Mouse (Mus musculus) left cerebral cortex, adult 18-20 months (tissue): ENCODE measurements around the gene Vdac1. TPM values are rescaled to one million over a fixed set of nuclear protein-coding genes. Genes with fewer than 3 reads are reported as not detected.

Source experiments
- DNase-seq, 2 experiments: peaks; one replicate each; pipeline ENCODE4 v3.0.0; 2021 to 2022; ENCODE audit warnings: low spot score in 2 of 2, mixed read lengths in 1 of 2
- long read RNA-seq, 2 experiments: library from polyadenylated mRNA; stranded (forward); transcript quantifications; one replicate each; pipeline ENCODE4 v2.0.0; 2021
- total RNA-seq, 2 experiments: library from RNA; stranded (reverse); gene quantifications; 2 replicates each; pipeline ENCODE4 v1.2.3; 2021

Gene Vdac1
- 100 to 1,000 TPM; 560 to 576 TPM for total RNA-seq
- long read RNA-seq, experiment 1, transcript Vdac1-202 (9 exons, 2,022 nt), result major isoform, 154 of 203 reads
- long read RNA-seq, experiment 1, partial matches to known transcripts, result 21 of 203 reads
- long read RNA-seq, experiment 1, other reads (novel, unspliced or antisense), result 25 of 203 reads
- long read RNA-seq, experiment 2, transcript Vdac1-202 (9 exons, 2,022 nt), result major isoform, 134 of 185 reads
- long read RNA-seq, experiment 2, transcript Vdac1-201 (8 exons, 891 nt), result minor isoform, 7 of 185 reads
- long read RNA-seq, experiment 2, partial matches to known transcripts, result 21 of 185 reads
- long read RNA-seq, experiment 2, other reads (novel, unspliced or antisense), result 23 of 185 reads

DNA sequence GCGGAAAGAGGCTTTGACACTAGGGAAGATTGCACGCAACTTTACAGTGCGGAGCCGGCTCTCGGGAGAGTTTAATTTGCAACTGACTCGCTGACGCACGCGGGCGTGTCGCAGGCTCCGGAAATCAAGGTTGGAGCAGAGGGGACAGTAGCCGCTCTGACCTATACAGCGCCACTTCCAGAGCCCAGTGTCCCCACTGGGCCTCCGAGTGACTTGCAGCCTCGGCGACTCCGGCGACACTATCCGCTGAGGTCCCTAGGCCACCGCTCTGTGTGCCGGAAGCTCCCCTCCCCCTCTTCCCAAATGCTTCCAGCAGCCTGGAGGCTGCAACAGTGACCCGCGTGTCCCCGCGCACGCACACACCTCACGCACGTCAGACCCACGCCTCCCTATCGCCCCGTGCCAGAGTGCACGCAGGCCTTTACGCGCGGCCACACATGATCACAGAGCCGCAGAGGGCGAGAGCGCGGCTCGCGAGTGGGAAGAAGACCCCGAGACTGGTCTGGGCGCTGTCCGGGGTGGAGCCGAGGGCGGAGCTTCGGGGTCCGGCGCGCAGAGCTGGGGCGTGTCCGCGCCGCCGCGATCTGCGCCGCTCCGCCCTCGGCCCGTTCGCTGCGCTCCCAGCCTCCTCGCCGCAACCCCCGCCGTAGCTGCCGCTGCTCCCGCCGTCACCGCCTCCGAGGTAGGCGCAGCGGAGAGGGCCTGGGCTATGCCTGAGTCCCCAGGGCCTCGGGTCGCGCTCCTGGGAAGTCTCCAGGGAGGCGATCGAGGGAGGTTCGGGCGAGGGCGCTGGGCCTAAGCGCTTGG lies at the start of gene Vdac1:
Gene Vdac1 (plus strand): TSS at position 390 of the 807 bp plus-strand sequence.
- peak; percentile 80 to 89 for DNase-seq

DNA sequence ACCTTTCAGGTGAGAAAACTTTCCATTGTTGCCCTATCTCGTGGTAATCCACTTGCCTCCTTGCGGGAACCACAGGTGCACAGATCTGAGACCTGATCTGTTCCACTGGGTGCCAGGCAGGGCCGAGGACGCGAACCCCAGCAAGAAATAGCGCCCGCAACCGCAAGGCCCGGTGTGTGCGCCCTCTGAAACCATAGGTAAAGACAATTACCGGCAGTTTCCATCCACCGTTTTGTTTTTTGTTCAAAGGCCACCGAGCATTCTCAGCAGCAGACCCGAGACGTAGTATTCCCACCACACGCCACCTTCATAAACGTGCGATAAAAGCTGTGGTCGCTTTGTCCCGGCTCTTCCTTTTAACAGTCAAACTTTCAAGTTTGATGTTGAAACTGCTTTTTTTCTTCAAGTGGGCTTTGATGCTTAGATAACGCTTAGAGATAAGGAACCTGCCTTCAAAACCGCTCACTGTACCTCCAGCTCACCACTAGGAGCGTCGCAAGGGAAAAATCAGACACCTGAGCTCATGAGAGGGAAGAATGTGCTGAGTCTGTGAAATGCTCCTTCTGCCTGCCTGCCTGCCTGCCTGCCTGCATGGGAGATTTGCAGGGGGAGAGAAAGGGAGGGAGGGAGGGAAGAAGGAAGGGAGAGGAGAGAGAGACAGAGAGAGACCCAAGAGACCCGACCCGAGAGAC lies 46.4 kb upstream of the Vdac1 start:
- DNase-seq, result no peak

DNA sequence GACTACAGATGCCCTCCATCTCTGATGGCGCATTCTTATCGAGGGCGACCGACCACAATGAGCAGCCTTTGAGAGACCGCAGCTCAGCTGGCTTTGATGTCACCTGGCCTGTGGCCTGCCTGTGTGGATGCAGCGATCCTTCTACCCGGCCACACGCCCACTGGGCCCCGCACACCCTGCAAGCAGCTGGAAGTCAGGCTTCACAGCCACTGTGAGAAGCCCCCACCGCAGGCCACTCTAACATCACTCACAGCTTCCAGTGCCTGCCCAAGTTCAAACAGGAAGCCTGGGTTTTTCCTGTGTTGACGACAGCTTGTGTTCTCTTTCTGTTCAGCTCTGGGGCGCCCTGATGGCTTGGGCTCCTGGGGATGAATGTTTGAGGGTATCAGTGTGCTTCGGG lies 42.2 kb upstream of the Vdac1 start:
- no peak for DNase-seq

DNA sequence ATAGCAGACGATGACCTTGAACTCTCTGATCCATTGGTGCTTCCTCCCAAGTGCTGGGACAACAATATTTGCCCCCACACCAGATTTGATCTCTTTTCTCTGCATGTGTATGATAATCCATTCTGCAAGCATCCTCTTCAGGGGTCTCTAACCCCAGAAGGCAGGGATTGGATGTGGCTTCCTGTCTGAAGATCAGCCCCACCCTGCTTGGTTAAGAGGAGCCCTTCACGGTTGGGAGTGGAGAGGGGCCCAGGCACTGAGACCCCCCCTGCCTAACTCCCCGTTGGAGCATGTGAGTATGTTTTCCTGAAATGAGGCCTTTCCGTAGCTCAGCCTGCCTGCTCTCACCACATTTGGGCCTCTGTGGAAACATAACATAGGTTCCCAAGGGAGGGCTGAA lies 41.0 kb upstream of the Vdac1 start:
- no peak for DNase-seq

DNA sequence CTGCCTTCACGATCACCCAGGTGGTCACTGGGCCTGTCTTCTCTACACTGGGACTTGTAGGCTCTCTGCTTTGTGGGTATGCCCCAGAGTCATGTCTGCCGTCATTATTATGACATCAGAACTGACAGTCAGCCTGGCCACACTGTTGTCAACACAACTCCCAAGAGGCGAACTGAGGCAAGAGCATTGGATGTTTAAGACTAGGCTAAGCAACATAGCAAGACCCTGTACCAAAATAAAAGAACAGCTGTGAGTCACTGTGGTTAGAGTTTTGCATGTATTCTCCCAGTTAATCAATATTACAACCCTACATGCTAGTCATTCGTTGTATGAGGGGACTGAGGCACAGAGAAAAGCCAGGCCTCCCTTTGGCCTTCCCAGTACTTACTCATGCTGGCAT lies 40.1 kb upstream of the Vdac1 start:
- DNase-seq, result no peak

DNA sequence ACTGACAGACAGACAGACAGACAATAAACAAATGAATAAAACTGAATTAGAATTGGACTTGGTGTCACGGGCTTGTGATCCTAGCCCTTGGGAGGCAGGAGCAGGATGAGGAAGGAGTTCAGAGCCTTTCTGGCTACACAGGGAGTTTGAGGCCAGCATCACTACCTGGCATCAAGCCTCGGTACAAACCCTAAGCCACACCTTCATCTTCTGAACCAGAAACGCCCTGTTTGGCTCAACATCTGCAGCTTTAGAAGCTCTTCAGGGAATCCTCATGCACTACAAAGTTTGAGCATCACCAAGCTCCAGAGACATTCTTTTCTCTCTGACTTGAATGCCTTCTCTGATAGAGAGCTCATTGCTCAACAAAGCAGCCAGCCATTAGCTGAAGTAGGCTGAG lies 39.1 kb upstream of the Vdac1 start:
- DNase-seq, result no peak

DNA sequence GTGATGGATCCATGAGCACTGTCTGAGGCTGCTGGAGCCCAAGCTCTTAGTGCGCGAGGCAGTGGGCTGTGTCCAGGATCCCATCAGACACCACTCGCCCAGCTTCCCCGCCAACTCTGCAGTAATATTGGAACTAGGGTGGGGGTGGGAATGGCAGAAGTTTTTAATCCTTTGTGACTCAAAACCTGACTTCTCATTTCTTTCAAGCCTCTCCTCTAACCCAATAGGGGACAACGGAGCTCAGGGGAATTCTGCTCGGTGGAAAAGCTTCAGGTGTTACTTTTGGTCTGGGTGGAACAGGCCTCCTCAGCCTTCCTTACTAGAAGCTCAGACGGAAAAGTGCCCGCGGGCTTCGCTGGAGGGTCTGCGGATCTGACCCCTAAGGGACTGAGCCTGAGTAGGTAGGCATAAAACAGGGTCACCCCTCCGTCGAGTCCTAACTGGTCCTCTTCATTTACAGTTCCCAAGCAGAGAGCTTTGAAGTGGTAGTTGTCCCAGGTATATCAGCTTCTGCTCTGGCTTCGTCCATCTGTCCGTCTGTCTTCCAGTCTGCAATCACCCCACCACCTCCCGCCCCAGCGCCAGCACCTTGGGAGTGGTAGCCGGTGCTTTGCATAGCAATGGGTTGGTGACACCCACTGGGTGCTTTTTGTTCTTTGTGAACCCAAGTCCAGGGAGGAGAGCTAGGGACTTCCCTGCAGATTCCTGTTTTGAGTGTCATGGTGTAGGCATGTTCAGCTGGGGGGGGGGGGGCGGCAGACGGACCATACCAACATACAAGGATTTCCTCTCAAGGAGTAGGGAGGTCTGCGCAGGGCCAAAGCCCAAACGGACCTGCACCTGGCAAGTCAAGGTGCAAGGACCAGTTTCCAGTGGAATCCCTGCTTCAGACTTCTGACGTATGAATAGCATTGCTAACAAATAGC lies 36.0 kb upstream of the Vdac1 start:
- DNase-seq, result no peak

DNA sequence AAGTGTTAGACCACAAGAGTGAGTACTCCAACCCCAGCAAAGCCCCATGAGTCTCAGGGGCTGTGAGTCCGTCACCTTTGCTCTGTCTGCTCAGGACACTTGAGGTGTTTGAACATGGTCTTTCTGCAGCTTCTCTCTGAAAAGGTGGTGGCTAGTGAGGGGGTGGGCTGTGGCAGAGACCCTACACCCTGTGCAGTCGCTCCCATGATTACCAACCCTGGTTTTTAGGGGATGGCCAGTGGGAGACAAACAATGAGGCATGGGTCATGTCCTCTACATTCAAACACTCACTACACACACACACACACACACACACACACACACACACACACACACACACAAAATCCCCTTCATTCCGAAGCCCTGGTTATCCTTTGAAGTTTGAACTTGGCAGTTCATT lies 33.3 kb upstream of the Vdac1 start:
- DNase-seq, result no peak

DNA sequence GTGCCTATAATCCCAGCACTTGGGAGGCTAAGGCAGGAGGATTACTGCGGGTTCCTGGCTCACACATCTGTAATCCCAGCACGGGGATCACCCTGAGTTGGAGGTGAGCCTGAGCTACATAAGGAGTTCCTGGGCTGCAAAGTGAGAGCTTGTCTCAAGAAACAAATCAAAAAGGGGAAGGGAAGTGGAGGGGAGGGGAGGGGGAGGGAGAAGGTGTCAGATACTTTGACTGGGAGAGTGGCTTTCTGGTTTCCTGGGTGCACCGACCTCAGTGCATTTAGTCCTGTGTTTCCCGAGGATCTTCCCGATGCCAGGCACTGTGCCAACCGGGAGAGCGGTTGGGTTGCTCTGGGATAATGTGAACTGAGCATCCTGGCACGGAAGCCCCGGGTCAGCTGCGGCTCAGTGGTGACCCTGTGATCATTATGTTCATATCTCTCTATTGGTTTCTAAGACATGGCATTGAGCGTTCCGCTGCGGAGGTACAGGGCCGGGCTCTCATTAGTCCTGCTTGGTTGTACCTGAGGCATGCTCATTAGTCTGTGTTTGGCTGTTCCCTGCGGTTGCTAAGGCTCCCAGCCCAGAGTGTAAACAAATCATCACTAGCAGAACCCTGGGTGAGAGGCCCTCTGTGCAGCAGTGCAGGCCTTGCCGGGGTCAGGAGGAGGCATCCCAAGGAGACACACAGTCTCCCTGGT lies 28.1 kb upstream of the Vdac1 start:
- DNase-seq, result no peak

DNA sequence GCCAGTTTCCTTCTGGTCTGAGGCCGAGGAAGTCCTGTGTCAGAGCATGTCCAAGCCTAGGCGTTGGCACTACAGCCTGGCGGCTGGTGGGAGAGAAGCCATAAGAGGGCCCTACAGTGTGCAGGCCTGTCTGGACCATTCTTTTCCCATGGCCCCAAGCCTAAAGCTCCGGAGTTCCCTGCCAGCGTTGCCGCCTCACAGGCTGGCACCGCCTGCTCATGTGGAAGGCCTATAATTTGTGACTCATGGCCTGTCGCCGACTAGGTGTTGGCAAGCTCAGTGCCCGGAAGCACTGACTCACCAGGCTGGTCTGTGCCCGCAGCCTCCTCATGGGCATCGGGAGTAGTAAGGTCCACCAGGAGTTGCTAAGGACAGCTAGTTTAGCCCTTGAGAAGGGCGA lies 27.0 kb upstream of the Vdac1 start:
- peak; percentile 48 to 54 for DNase-seq

DNA sequence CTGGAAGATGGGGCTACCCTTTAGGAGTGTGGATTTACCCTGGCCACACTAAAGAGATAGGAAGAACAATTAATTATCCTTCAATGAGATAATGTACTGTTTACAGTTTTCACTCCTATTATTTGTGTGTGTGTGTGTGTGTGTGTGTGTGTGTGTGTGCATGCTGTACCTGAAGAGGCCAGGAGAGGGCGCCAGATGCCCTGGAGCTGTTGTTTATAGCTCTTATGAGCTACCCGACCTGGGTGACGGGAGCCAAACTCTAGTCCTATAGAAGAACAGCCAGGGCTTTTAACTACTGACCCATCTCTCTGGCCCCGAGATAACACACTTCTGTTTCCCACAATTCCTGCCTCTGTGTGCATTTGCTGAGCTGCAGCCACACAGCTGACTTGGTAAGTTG lies 25.4 kb upstream of the Vdac1 start:
- DNase-seq, result no peak

DNA sequence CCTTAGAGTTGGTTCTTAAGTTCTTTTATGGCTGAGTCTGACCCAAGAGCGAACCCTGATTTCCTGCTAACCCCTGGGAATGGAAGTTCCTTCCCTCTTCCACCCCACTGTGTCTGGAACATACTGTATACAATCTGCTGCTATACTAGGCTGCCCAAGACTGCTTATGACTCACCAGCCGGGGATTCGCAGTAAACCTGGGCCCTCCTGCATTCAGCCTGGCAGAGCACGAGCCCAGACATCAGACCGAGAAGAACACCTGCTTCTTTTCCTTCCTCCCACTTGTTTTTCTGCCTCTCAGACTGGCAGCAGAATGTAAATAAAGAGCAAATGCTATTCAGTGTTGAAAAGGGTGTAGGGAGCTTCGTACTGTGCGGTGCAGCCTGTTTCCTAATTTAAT lies 24.7 kb upstream of the Vdac1 start:
- peak; percentile 41 to 56 for DNase-seq

DNA sequence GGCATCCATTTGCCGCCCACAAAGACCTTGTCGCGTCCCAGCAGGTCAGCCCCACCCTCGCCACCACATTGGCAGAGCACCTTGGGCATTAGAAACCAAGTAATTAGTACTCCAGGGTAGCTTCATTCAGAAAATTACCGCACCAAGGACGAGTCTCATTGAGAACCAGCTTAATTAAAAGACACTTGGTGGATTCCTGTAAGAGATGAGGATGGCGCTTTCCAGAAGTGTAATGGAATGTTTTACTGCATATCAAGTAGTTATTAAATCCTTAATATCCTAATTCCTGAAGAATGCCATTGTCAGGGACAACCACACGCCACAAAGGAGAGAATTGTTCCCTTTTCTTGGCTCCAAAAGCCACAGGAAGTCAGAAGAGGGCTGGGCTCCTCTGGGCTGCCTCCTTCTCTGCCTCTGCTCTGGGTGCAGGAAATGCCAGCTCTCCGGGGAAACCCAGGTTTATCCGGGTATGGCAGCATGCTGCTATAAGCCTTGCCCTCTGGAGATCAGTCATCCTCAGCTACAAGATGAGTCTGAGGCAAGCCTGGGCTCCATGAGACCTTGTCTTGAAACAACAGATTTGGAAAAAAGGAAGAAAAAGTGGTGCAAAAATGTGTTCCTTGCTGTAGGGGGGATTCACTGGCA lies 22.9 kb upstream of the Vdac1 start:
- no peak for DNase-seq

DNA sequence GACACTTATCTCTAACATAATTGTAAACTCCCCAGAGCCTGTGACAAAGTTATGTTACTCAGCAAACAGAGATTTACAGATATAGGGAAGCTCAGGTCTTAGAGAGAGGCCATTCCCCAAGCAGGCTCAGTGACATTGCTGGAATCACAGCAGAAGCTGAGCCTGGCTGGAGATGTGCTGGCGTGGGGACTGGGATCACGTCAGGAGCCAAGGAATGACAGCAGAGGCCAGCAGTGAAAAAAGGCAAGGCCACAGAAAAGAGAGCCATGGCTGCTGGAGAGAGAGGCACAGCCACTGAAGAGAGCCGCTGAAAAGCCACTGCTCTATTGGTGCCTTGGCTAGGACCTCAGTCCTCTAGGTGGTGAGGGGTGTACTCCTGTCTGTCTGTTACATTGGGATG lies 22.3 kb upstream of the Vdac1 start:
- DNase-seq, result no peak

DNA sequence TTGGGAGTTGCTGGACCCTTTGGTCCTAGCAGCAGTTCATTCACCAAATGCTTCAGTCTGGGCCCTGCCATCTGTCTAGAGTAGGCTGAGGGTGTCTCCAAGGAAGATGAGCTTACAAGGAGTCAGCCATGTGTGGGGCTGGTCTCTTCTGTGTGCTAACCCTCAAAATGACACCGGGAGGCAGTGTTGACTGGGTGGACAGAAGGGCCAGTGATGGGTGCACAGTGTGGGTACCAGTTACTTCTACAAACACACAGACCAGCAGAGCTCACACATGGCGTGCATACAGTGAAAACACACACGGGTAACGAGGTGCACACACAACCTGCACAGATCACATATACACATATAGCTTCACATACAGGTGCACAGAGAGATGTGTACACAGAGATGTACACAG lies 21.6 kb upstream of the Vdac1 start:
- no peak for DNase-seq

DNA sequence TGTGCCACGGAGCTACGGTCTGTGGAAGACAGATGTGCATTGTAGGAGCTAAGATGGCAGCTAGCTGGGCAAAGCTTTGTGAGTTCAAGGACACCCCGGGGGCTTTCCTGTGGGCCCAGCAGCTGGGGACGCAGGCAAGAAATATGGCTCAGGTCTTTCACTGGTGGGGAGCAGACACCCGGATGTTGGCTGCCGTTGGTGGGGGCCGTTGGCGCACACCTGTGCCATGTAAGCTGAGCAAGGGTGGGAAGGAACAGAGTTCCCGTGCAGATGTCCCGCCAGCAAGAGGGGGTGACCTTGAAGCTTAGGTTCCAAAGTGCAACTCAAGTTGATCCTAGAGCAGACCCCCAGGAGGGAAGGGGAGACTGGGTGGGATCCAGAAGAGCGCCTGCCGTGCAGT lies 21.1 kb upstream of the Vdac1 start:
- DNase-seq, result no peak

DNA sequence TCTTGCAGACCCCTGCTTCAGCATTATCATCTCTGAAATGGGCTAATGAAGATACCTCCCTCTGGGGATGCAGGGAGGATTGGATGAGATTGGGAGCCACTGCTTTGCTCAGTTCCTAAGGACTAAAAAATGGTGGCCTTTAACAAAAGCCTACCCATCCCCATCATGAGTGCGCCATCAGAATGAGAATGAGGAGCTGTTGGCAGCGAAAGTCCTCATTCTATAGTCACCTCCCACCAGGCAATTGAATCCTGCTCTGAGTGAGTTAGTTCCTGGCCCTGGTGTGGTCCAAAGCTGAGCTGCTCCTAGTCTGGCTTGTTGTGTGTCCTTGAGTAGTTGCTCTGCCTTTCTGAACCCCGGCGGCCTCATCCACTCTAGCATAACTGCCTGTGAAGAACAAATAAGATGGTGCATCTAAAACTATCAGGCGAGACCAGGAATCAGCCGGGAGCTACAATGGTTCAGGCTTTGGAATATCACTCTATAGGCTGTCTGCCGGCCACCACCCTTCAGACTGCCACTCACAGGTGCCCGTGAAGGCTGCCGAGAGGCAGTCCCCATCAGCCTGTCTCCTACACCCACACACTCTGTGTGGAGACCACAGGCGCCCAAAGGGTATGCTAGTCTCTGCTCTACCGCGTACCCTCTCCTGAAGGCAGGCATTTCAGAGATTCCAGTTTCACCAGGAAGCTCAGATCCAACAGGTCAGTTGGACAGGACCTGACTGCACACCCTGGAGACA lies 20.4 kb upstream of the Vdac1 start:
- no peak for DNase-seq

DNA sequence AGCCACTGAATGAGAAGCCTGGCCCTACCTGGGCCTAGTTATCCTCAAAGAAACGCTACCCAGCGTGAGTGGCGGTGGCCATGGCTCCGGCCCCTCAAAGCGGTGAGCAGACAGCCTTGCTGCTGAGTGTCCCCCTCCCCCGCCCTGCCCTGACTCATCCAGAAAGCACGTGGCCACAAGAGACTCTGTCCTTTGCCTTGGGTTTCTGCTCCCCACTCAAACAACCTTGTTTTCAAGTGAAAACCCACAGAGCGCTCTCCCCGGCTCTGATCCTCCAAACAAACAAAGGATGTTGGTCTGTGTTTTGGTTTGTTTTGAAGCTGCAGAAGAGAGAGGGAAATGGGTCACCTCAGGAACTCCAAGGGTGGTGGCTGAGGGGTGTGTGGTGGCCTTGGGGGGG lies 19.7 kb upstream of the Vdac1 start:
- no peak for DNase-seq

DNA sequence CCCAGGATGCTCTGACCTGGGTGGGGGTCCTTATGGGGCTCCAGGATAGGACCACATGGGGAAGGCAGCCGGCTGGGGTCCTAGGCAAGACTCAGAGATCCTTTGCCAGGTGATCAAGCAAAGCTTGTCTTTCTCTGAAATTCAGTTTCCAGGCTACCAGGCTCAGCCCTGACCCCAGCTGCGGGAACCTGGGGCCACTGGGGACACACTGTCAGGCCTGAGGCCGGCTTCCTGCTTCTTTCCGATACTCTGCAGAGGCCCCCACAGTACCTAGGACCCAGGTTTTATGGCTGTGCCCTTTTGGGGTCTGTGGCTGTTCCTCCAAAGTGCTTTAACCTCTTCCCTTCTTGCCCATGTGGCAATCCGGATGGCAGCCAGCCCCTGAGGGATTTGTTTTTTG lies 19.2 kb upstream of the Vdac1 start:
- no peak for DNase-seq
